Mouse (Mus musculus) c-Kit-negative CD71-positive TER-119-positive erythroid progenitor cells, embryonic 14.5 days (primary cell): ENCODE measurements around the gene Kcnj15.

Experiments
- DNase-seq: peaks from one replicate; pipeline ENCODE4 v3.0.0-alpha.2; 2013; ENCODE audit warnings: low read depth, low spot score

Gene Kcnj15

DNA sequence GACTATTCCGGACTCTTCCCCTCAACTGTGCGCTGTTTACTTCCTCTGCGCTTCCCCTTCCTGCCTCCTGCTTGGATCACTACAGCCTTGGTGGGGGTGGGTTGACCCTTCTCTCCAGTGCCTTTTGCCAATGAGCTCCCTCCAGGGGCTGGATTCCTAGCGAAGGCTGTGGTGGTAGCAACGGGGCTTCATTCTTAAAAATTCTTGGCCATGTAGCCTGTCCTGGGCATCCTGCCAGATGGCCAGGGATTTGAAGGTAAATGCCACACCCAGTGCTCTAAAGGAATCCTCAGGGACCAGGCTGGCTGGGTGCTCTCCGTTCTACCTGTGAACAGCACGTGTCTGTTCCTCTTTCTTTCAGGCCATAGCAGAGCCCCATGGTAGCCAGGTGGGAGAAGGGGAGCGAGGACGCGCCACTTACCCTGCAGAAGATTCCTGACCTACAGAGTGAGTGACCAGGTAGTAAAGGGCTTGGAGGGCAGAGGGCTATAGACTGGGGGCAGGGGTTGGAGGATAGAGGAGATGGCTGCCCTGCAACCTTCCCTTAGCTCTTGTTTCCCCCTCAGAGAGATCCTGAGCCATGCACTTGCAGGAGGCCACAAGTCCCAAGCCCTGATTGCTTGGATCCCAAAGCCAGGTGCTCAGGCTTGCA lies 34.2 kb downstream of the Kcnj15 start:
- no peak for DNase-seq

DNA sequence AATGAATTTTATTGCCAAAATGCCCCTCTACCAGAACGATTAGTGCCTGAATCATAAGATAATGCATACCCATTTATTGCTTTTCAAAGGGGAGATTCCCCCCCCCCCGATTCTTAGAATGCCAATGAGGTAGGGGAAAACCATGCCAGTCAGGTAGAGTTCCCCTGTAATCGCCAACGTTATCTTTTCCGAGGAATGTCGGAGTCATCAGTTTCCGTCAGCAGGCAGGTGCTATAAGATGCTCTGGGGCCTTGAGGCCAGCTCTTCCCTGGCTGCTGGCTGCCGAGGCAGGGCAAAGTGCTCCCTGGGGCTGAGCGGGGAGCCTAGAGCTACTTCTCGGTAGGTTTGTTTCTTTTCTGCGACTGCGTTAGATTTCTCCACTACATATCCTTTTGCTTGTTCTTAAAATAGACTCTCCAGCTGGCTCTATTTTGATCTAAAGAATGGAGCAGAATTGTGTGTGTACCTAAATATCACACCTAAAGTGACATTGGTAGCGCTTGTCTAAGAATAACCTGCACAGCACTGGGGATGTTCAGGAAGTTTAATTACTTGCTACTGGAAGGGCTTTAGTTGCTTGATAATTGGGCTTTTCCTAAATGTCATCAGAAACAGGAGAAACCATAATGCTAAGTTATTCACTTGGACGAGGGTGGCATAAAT lies 35.6 kb downstream of the Kcnj15 start:
- no peak for DNase-seq

DNA sequence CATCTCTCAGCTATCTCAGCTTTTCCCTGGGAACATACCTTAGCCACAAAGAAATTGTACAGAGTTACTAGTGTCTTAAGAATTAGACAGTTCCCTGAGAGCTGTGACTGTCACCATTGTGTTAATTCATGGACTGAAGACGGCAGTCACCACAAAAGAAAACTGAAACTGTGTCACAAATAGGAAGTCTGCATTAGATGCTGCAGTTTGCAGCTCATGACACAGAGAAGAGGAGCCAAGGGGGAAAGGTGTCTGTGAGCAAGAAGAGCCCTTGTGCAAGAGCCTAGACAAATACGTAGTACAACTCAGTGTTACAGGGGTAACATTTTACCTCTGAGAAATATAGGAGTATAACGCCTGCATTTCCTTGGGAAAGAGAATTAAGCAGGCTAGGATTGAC lies 40.3 kb downstream of the Kcnj15 start:
- no peak for DNase-seq

DNA sequence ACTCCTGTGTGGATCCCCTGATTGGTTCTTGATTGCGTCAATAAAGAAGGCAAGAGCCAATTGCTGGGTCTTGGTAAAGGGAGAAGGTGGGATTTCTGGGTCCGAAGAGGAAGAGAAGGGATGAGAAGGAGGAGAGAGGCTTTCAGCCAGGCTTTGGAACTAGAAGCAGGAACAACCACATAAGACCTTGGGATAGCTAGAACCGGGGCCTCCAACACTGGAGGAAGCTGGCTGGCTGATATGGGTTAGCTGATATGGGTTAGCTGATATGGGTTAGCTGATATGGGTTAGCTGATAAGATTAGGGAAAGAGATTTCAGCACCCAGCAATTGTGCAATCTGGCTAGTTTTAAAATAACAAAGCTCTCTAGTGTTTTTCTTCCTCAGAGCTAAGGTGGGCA lies 44.3 kb downstream of the Kcnj15 start:
- DNase-seq = no peak

DNA sequence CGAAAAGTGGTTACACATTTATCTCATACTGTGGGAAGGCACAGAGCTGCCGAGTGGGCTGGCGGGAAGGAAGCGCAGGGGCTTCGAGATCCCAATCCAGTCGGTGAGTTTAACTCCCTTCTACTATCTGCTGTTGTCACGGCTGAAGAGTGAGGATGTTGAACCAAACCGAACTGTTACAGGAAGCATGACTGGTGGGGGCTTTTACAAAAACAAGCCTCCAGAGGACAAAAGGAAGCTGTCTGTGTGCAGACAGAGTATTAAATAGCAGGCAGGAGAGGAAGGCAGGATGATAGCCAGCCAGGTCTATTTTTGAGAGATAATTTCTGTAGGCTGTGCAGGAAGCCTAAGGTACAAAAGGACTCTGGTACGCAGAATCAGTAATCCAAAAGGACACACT lies 46.3 kb downstream of the Kcnj15 start:
- no peak for DNase-seq

DNA sequence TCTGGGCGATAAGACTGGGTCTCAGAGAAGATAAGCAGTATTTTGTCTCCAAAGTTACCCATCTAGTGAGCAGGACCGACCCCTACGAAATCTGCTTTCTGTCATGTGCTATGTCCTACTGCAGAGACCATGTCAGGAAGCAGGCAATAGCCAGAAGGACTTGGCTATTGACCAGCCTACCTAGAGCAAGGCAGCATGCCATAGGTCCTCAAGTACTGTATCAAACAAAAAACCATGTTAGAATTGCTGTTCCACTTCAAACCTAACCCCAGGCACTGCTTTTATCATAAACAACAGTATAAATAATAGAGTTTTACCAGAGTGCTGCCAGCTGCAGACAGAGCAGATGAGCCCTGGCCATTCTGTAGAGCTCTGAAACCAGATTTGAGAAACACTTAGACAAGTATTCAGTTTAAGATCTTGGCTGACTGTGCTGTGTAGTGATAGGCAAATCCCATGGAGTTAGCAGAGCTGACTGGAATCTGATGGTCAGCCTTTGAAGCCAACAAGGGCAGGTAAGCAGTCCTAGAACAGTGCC lies 50.5 kb downstream of the Kcnj15 start:
- no peak for DNase-seq

DNA sequence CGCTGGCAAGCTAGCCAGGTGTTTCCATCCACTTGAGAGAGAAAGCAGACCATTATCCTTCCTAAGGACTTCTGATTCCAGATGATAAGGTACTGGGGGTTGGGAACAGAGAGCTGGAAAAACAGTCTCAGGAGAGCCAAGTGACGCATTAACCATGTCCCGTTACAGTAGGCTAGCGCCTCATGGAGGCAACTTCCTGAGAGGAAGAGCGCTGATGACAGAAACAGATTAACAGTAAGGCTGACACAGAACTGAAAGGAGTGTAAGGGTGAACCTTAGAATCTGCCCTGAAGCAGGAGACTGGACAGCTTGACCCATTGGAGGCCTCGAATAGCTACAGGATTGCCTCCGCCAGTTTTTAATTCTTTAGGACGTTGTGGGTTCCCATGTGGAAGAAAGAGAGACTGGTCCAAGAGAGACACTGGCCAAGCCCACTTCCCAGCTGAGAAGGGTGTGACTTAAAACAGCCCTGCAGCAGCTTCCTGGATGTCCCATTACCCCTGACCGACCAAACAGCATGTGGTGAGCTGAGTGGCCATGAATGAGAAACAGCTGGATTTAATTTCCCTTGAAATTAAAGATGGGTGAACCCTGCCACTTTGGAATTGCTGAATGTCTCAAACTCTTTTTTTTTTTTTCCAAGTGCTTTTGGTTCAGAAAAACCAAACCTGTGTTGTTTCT lies 64.7 kb downstream of the Kcnj15 start:
- no peak for DNase-seq

DNA sequence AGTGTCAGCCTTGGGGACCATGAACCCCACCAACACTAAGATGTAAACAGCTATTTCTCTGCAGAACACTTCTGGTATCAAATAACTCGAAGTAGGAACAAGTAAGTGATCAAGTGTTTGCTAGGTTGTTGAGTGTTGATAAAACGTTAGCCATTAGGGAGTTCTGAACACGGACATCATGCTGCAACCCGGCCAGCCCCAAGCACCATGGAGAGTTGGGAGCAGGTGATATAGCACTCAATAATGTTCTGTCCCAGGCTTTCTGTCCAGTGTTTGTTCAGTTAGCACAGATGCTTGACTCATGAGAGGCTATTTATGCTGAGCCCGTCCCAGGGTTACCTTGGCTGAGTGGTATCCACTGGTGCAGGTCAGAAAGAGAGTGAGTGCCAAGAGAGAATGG lies 74.8 kb downstream of the Kcnj15 start:
- DNase-seq = no peak

DNA sequence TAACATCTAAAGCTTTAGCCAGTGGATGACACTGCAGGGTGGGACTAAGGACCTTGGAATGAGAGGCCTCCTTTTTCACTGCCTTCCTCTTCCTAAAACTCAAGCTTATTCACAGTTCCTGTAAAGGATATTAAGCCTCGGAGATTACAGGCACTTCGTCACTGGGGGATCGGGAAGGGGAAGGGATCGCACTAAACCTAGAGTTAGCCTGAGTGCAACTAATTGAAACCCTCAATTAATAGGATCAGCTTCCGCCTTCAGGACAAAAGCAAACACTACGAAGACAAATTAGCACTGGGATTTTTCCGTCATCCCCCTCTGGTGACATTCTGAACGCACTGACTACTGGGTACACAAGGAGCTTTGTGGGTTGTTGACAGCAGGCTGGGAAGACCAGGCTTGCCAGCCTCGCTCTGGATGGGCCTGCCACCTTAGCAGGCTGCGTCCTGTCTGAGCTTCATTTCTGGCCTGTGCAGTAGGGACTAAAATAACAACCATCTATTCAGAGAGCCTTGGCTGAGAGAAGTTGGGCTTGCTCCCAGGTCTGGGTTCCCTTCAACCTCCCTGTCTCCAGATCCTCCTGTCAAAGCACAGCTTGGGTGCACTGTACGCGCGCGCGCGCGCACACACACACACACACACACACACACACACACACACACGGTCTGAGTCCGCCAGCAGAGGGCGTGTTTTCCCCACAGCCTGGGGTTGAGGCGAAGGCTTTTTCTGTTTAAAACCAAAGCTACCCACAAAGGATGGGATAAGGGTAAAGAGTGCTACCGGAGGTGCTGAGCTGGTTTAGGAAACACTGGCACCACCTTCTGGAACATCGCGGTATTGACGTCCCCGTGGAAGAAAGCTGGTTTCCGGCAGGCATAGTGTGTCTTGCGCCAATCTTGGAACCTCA lies 83.8 kb downstream of the Kcnj15 start:
- DNase-seq = no peak

DNA sequence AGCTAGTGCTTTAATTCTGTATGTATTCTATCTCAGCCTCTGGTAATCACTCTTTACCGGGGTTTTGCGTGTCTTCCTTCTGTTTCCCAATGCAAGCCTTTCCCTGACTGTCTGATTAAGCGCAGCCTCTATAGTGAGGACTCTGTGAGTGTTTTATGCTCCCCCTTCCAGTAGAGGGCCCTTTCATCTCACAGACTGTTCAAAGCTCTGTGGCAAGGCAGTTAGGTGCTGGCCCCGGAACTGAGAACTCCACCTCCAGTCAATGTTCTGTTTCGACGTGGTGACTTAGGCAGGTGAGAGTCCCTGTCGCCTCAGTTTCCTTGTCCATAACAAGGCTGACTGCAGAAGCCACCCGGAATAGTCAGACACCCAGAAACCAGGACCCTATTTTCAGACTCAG lies 84.7 kb downstream of the Kcnj15 start:
- DNase-seq = no peak

DNA sequence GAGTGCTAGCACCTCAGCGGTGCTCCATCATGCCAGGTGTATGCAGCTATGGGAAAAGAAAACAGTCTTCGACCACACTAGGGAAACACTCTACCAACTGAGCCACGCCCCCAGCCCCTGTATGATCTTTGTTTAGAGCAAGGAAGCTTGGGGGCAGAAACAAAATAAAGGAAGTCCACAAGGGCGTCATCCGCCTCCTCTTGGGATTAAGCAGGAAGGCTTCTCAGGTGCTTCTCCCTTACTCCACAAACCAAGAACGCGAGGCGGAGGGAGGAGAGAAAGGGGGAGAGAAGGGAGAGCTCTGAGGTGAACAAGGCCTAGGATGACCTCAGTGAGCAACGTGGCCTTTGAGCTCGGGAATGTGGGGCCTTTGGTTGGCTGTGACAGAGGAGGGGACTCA lies 87.6 kb downstream of the Kcnj15 start:
- DNase-seq = no peak

DNA sequence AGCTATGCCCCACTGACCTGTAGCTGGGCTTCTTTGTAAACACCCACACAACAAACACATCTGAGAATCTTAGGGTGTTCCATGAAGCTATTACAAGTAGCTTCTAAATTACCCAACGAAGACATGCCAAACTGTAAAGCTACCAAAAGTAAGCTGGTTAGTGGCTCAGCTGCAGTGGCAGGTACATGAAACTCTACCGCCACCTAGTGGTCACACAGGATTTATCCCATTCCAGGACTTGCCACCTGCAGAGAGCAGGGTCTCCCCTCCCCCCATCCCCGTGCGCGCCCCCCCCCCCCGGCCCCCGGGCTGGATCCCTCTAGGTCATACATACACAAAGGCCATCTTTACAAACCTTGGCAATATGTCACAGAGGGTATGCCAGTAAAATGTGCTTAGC lies 88.5 kb downstream of the Kcnj15 start:
- peak; percentile 19 for DNase-seq

DNA sequence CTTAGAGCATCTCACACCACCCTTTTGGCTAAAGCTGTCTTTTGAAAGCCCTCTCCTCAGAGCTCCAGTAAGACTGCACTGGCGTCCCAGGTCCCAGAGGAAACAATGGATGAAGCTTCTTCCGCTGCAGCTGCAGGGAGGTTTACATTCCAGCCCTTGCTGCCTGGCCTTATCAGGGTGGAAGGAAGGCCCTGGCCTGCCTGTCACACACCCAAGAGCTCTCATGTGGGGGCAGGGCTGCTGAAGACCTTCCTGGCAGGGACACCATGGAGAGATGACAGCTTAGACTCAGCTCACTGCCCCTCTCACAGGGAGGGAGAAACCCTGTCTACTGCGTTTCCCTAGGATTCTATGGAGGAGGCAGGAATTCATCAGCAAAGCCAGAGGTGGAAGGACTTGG lies 89.8 kb downstream of the Kcnj15 start:
- no peak for DNase-seq

DNA sequence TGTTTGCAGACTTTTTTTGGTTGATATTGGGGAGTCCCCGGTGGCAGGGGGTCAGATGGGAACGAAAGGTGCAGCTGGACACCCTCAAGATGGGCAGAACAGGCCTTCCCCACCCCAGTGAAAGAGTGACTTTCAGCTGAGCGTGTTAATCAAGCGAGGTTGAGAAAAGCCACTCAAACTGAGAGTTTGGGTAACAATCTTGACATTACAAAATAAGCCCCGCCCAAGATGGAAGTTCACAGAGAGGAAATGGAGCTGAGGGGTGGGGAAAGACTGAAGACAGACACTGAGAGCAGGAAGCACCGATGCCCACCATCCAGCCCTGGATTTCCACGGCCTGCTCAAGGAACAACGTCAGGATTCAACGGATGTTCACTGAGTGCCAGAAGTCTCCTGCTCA lies 91.2 kb downstream of the Kcnj15 start:
- DNase-seq = no peak

DNA sequence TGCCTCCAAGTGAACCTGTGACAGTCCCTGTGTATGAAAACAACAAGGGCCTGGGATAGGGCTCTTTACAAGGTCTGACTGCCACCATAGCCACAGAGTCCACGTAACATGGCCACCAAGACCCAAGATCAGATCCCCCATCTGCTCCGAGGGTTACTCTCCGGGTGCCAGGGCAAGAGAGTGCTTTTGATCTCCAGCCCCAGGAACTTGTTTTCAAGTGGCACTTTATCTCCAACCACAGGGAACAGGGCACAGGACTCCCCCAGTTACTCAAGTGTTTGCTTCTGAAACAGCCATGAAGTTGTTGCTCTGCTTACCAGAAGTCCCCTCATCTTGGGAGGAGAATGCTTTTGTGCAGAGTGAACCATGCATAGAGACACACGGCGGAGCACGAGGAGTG lies 92.0 kb downstream of the Kcnj15 start:
- DNase-seq = no peak

DNA sequence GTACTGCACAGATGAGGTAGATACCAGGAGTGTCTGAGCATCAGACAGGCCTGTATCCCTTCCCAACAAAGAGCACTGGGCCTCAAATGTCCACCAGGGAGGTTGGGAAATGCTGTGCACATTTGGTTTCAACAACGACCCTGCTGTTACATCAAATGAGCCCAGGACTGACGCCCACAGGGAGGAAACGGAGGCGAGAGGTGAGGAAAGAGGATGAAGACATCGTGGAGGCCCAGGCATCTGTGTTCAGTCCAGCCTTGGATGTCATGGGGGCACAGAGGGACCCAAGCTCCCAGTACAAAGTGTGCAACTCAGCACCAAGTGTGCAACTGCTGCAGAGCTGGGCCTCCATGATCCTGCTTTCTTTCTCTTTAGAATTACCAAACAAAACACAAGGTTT lies 92.4 kb downstream of the Kcnj15 start:
- DNase-seq = no peak
